Mouse (Mus musculus): Measurements from ENCODE around the gene Abca12.

The Abca12 gene

GRCm38 (mm10) chr1:71414810-71415209 is at the start of gene Abca12:
Abca12 (minus strand) TSS chr1:71414910.
- DNase-seq = no peak

- DNase-seq = no peak
Observed at GRCm38 (mm10) chr1:71457961-71458360, 43.3 kb upstream of the Abca12 start.

GRCm38 (mm10) chr1:71447424-71447823 is 32.7 kb upstream of the Abca12 start:
- no peak for DNase-seq

GRCm38 (mm10) chr1:71421741-71422333 is 7.1 kb upstream of the Abca12 start:
- no peak for DNase-seq

GRCm38 (mm10) chr1:71418467-71418866 is 3.8 kb upstream of the Abca12 start:
- DNase-seq = no peak

DNA sequence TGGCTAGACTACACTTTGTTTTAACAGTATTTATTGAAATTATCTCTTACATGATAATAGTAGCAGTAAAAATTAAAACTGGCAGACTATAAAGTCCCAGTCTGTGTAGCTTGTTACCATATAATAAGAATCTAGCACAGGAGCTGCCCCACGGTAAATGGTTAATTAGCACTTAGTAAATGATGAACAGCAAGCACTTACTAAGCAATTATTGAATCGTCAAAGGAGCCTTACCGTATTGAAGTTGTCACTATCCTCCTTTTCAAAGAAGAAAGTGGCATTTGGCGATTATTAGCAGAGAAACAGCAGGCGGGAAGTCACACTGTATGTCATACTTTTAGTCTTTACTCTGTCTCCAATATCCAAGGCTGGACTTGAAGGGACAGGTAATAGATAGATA is 3.2 kb upstream of the Abca12 start:
- no peak for DNase-seq

DNA sequence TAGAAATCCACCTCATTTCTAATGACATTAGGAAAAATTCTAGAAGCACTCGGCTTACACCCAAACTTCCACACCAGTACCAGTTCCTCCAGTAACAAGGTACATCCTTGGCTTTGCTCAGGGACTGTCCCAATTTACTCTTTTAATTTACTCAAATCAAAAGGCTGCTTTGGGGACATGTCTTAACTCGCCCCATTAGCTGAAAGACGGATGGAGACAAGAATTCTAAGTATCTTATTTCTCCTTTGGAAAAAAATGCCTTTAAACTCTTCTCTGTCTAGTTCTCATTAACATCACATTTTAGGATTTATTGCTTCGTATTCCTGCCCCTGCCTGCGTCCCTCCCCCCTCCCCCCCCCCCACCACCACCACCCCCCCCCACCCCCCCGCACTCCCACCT is 626 bp downstream of the Abca12 start:
- no peak for DNase-seq

- no peak for DNase-seq
Observed at GRCm38 (mm10) chr1:71413114-71413513, 1.6 kb downstream of the Abca12 start.

DNA sequence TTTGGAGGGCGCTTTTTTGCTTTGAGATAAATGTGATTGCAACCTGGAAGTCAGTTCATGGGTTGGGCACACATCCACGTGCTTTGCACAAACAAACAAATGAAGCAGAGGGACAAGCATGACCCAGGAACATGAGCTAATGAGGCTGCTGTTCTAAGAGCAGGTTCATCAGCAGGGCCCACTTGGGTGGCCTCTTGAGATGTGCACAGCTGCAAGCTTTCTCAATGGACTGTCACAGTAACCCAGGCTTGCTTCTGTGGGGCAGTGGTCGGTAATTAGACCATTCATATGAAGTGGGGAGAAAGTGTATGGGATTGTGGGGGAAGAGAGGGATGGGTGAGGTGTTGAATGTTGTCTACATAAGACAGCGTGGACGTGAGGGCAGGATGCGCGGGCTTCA is 7.0 kb downstream of the Abca12 start:
- DNase-seq = no peak

DNA sequence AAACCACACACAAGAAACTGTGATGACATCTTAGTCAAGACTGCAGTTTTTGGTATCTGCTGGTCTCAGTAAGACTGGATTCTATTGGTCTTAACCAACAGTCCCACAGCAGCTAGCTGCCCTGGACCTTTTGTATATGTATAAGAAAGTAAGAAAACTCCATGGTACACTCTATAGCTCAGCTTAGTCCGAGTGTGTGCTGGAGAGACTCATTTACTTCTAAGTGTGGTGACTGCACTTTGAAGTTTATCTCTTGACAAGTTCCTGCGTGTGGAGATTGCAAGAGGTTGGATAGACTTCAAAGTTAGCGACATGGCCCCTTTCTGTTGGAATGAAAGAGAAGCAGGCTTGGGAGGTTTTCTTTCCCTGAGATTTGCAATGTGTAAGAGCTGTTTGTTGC is 17.1 kb downstream of the Abca12 start:
- DNase-seq = no peak

DNA sequence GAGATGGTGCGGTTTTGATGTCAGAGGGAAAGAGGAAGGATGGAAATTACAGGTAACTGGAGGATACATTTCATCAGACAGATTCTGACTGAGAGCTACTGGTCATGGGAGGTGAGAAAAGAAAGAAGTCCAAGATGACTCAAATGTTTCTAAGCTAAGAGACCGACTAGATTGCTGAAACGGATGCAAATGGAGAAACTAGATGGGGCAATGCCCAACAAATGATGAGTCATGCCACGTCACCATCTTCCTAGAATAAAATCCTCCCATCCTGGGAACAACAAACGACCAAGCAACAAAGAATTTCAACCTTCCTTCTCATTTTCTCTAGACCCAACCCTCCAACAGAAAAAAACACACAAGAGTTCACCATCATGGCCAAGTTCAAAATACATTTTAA is 18.6 kb downstream of the Abca12 start:
- DNase-seq = no peak

- DNase-seq = no peak
Observed at GRCm38 (mm10) chr1:71394177-71394576, 20.5 kb downstream of the Abca12 start.

DNA sequence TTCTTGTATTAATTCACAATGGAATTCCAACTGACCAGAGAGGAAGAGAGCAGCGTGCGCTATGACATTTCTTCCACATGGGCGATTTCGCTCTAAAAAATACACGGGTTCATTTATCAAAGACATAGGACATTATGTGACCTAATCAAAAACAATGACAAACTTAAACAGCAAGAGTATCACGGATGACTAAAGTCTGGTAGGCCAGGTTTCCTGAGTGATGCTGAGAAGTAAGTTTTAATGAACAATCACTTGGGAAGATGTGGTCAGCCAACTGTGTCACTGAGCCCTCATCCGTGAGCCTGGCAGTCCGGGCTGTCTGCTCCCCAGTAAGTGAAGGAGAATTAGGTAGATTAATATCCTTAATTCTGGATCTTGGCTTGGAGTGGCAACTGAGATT is 21.2 kb downstream of the Abca12 start:
- DNase-seq = no peak

DNA sequence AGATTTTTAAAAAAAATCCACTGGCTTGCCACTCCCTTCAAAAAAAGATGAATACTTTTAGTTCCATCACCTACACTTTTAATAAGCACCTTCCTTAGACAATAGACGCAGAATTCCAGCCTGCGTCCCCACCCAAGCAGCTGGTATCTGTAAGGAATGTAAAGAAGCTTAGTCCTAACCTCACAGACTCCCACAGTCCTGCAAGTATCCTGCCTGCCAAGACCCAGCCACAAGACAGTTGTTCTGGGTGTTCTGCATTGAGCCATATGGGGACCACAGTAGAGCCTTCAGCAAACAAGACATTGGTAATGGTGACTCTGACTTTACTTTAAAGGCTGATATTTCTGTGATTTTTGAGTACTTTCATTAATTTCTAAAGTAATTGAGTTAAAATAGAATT is 22.2 kb downstream of the Abca12 start:
- DNase-seq = no peak

- DNase-seq = no peak
Observed at GRCm38 (mm10) chr1:71386593-71386992, 28.1 kb downstream of the Abca12 start.

GRCm38 (mm10) chr1:71384098-71384497 is 30.6 kb downstream of the Abca12 start:
- DNase-seq = no peak

GRCm38 (mm10) chr1:71373090-71373489 is 41.6 kb downstream of the Abca12 start:
- DNase-seq = no peak

DNA sequence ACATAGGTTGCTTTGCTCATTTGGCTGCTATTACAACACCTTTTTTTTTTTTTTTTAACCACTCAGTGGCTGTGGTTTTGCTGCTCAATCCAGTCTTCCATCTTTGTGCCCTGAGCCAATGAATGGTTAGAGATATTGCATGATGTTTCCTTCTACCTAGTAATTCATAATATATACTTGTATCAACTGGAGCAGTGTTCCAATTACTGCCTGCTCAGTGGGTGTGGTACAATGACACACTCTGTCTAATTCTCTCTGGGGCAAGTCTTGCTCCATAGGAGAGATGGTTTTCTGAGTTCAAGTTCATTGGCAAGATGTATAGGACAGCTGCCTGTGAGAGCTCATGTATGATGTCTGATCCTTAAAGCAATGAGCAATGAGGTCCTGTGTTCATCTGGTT is 44.4 kb downstream of the Abca12 start:
- DNase-seq = no peak

- DNase-seq = no peak
Observed at GRCm38 (mm10) chr1:71367770-71368169, 46.9 kb downstream of the Abca12 start.

DNA sequence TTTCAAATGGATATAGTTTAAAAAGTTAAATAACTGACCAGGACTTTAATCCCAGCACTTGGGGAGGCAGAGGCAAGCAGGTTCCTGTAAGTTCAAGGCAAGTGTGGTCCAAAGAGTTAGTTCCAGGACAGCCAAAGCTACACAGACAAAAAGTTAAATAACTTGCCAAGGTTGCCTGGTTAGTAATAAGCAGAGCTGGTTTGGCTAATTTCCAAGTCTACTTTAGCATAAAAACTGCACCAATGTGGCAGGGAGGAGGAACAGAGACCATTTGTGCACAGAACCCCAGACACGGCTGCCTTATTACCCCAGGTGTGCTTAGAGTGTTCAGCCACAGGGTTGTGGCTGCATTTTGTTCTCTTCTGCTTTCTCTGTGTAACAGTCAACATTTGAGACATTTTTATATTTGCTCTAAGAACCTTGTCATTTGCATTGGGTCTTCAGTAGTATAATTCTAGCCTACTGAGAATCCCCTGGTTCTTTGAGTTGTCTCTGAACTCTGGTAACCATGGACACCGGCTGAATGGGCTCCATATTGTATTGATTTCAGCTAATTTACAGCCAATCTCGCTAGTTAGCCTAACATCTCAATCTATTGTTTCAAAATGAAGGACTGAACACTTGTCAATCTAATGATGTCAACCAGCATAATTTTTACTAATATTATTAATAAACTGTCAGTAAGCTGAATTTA is 71.7 kb downstream of the Abca12 start:
- no peak for DNase-seq

- DNase-seq = no peak
Observed at GRCm38 (mm10) chr1:71342261-71342594, 72.5 kb downstream of the Abca12 start.

GRCm38 (mm10) chr1:71341370-71342260 is 73.1 kb downstream of the Abca12 start:
- no peak for DNase-seq

GRCm38 (mm10) chr1:71338548-71339340 is 76.0 kb downstream of the Abca12 start:
- no peak for DNase-seq

All from spleen, adult 18-20 months (tissue).